Mouse (Mus musculus): ENCODE measurements around the gene Clps.

DNA sequence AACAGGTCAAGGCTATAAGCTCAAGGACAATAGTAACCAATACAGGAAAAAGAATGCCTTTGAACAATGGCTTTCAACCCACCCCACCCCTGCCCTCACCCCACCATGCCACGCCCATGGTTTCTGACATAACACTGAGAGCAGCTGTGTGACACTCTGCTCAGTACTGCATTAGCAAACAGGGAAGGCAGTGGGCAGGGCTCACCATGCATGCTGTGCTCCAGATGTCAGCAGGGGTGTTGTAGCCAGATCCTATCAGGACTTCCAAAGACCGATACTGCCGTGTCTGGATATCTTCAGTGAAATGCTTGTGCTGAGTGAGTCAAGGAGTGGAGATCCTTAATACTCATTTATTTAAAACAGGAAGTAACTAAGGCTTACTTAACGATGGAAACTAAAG lies 33.4 kb upstream of the Clps start:
- TF ChIP-seq FLI1 (IDR thresholded peaks at IDR 0.05; ENCODE audit: low read length) (no peak), GATA1 (IDR thresholded peaks at IDR 0.05; ENCODE audit: borderline replicate concordance, low read length) (no peak)

Data from megakaryocyte, embryonic 14.5 days (primary cell).